Comparison of ENCODE assay signal across 8 mouse cellular contexts in genomic region chr12:110445775-110446174, GRCm38 (mm10). TPM values are rescaled to one million over a fixed set of nuclear protein-coding genes. Genes with fewer than 3 reads are reported as not detected.
A peak's percentile ranks its signal among the peaks of the same experiment; 100 is the strongest.
DNase-seq lines count a peak whose midpoint lies in the region; ATAC-seq and TF ChIP-seq lines count a peak whose summit lies in the region.

No protein-coding gene starts in this region.

- no peaks in the 10 kb centered on the region; the same call in 1 of the 2 replicates for H3K4me1 ChIP-seq in kidney, adult 2 months (ENCODE audit: control insufficient read depth, insufficient read depth, low read length)
- peaks cover 20% of the 10 kb centered on the region for H3K4me1 ChIP-seq in hindbrain, embryonic 13.5 days (replicated peaks)
- H3K4me1 ChIP-seq in midbrain, embryonic 14.5 days (ENCODE audit: control insufficient read depth, insufficient read depth, low read length): peaks cover 7% of the 10 kb centered on the region; the same call in 1 of the 2 replicates

- no peak for TF ChIP-seq CTCF in kidney, adult 2 months (conservative IDR thresholded peaks at IDR 0.05; ENCODE audit: insufficient read depth, insufficient read length, low read depth, low read length)

- peak overlapping the region; percentile 96; the same call in 1 of the 2 replicates for H3K4me3 ChIP-seq in kidney, adult 2 months (ENCODE audit: insufficient read depth, low read depth, low read length)
- peak overlapping the region; percentile 88 for H3K4me3 ChIP-seq in hindbrain, embryonic 13.5 days
- H3K4me3 ChIP-seq in midbrain, embryonic 14.5 days (replicated peaks; ENCODE audit: low read depth, low read length): peak overlapping the region; percentile 54

- no peaks in the 10 kb centered on the region for H3K36me3 ChIP-seq in kidney, adult 2 months (ENCODE audit: control insufficient read depth, insufficient read depth, low read length)
- peaks cover 9% of the 10 kb centered on the region; the same call in 1 of the 2 replicates for H3K36me3 ChIP-seq in hindbrain, embryonic 13.5 days
- peaks cover 9% of the 10 kb centered on the region; the same call in 1 of the 2 replicates for H3K36me3 ChIP-seq in midbrain, embryonic 14.5 days (ENCODE audit: control insufficient read depth, insufficient read depth, low read length)

- WGBS in kidney, adult 2 months: 16% methylated on average over 7 of the region's 7 CpGs
- WGBS in hindbrain, embryonic 13.5 days: 42% methylated on average over 7 of the region's 7 CpGs
- 46% methylated on average over 7 of the region's 7 CpGs for WGBS in midbrain, embryonic 14.5 days

- ATAC-seq in hindbrain, embryonic 13.5 days (ENCODE audit: low FRiP score): no peak
- no peak for ATAC-seq in midbrain, embryonic 14.5 days (ENCODE audit: low FRiP score, low TSS enrichment)
- no peak for ATAC-seq in erythroid progenitor cell, adult 5-6 weeks (replicated peaks; ENCODE audit: low FRiP score, poor library complexity, severe bottlenecking)

- H3K27ac ChIP-seq in kidney, adult 2 months (ENCODE audit: insufficient read depth, low read depth, low read length): peak overlapping the region; percentile 5; the same call in 1 of the 2 replicates
- peak overlapping the region; percentile 94 for H3K27ac ChIP-seq in hindbrain, embryonic 13.5 days
- peak overlapping the region; percentile 85 for H3K27ac ChIP-seq in midbrain, embryonic 14.5 days (replicated peaks; ENCODE audit: low read depth, low read length)

- H3K9me3 ChIP-seq in hindbrain, embryonic 13.5 days: peaks cover 2% of the 10 kb centered on the region; the same call in 1 of the 2 replicates
- H3K9me3 ChIP-seq in midbrain, embryonic 14.5 days (ENCODE audit: control insufficient read depth, low read length): no peaks in the 10 kb centered on the region

- no peak for TF ChIP-seq POLR2A in kidney, adult 2 months (IDR thresholded peaks at IDR 0.05; ENCODE audit: low read depth, low read length)

- no peak for DNase-seq in kidney, adult 2 months
- no peak for DNase-seq in kidney, postnatal 36 days
- DNase-seq in brain, adult 2 months (ENCODE audit: low read depth, low spot score): peak; percentile 60
- no peak for DNase-seq in midbrain, embryonic 14.5 days
- no peak for DNase-seq in frontal cortex, postnatal 36 days (ENCODE audit: low spot score in 2 of 2)
- no peak for DNase-seq in adrenal gland, postnatal 4 days (ENCODE audit: low spot score in 2 of 2)

- peak overlapping the region; percentile 68 for H3K9ac ChIP-seq in hindbrain, embryonic 13.5 days
- no peak overlapping the region for H3K9ac ChIP-seq in midbrain, embryonic 14.5 days (replicated peaks; ENCODE audit: low read length)

- H3K4me2 ChIP-seq in hindbrain, embryonic 13.5 days: peak overlapping the region; percentile 64
- peak overlapping the region; percentile 78 for H3K4me2 ChIP-seq in midbrain, embryonic 14.5 days (ENCODE audit: low read length)

- H3K27me3 ChIP-seq in kidney, adult 2 months (replicated peaks; ENCODE audit: control insufficient read depth, insufficient read depth, low read length): no peaks in the 10 kb centered on the region
- H3K27me3 ChIP-seq in hindbrain, embryonic 13.5 days: peaks cover 19% of the 10 kb centered on the region
- no peaks in the 10 kb centered on the region for H3K27me3 ChIP-seq in midbrain, embryonic 14.5 days (ENCODE audit: control insufficient read depth, insufficient read depth, low read length)

RNA-seq across cellular contexts. Expression of gene Ppp2r5c, which starts 1.1 kb away (rescaled TPM):
- polyA plus RNA-seq in kidney, adult 2 months (2012; rRNA removed): 29.9 and 41.3 TPM in 2 replicates
- 142 and 144 TPM in 2 replicates for polyA plus RNA-seq in hindbrain, embryonic 13.5 days (2015; fragmentation: Nextera tagmentation; extraction: Ambion mirVana)
- polyA plus RNA-seq in midbrain, embryonic 14.5 days (2014; fragmentation: Nextera tagmentation; extraction: Ambion mirVana): 125 and 158 TPM in 2 replicates
- 65.2 and 80.1 TPM in 2 replicates for total RNA-seq in erythroid progenitor cell, adult 5-6 weeks (2015; ENCODE audit: low replicate concordance)
- total RNA-seq in erythroid progenitor cell, adult 5-6 weeks (2017; ENCODE audit: low replicate concordance): 113 and 118 TPM in 2 replicates
- 100 to 1,000 TPM; 150 to 153 TPM for total RNA-seq in adrenal gland, postnatal 4 days (2021)

Comparison
In these comparisons a context has a peak if more than half of its experiments do, and no peak if none do; other contexts are left out.
1. H3K27ac ChIP-seq: peak in every context shown above with its lines; median percentile 94 in hindbrain, embryonic 13.5 days; 85 in midbrain, embryonic 14.5 days; 5 in kidney, adult 2 months.